ENCODE assay signal across 17 mouse cellular contexts in genomic region chr2:151986958-151987357, GRCm38 (mm10). TPM values are rescaled to one million over a fixed set of nuclear protein-coding genes. Genes with fewer than 3 reads are reported as not detected.
DNase-seq lines count a peak whose midpoint lies in the region; TF ChIP-seq lines count a peak whose summit lies in the region.
"Had no signal": no experiment of that assay in that cellular context is flagged by ENCODE, and none has a peak within 500 bp of the region (broad histone marks: within the 10 kb centered on the region; RNA-seq: fewer than 3 reads in every experiment).

No protein-coding gene starts in this region.

- TF ChIP-seq RAD21 in MEL (IDR thresholded peaks at IDR 0.05; ENCODE audit: low read depth, low read length): no peak

- no peak overlapping the region for H3K4me3 ChIP-seq in testis, adult 2 months (ENCODE audit: control insufficient read depth, low read depth, low read length)
- no peak overlapping the region for H3K4me3 ChIP-seq in MEL (ENCODE audit: control insufficient read depth in 1 of 2, insufficient read depth in 1 of 2, low read depth in 2 of 2, low read length in 2 of 2)

- peak in 1 of 2 experiments; percentile 48; a peak in 1 of 4 replicates for TF ChIP-seq EP300 in MEL (IDR thresholded peaks at IDR 0.05; ENCODE audit: low read depth in 1 of 2, low read length in 2 of 2)

- H3K9ac ChIP-seq in MEL (ENCODE audit: control insufficient read depth, low read depth, low read length, poor library complexity, severe bottlenecking): no peak overlapping the region

- TF ChIP-seq CTCF in testis, adult 2 months (IDR thresholded peaks at IDR 0.05; ENCODE audit: control insufficient read depth, insufficient read depth, insufficient replicate concordance, low read depth, low read length): no peak
- TF ChIP-seq CTCF in MEL (IDR thresholded peaks at IDR 0.05 in 2 of 3, conservative IDR thresholded peaks at IDR 0.05 in 1 of 3; ENCODE audit: control insufficient read depth in 1 of 3, insufficient read depth in 1 of 3, low read depth in 2 of 3, low read length in 3 of 3, poor library complexity in 1 of 3, severe bottlenecking in 1 of 3): no peak

- H3K79me2 ChIP-seq in MEL (ENCODE audit: control insufficient read depth, insufficient read depth, low read length, poor library complexity): no peaks in the 10 kb centered on the region

- no peak for TF ChIP-seq POLR2A in testis, adult 2 months (IDR thresholded peaks at IDR 0.05; ENCODE audit: control insufficient read depth, low read depth, low read length)
- TF ChIP-seq POLR2A in MEL (IDR thresholded peaks at IDR 0.05; ENCODE audit: control insufficient read depth in 1 of 2, insufficient read depth in 1 of 2, low read depth in 1 of 2, low read length in 2 of 2, poor library complexity in 1 of 2): no peak

- H3K36me3 ChIP-seq in testis, adult 2 months (ENCODE audit: control insufficient read depth, insufficient read depth, low read length): no peaks in the 10 kb centered on the region
- H3K36me3 ChIP-seq in MEL (ENCODE audit: control insufficient read depth in 1 of 2, insufficient read depth in 2 of 2, low read length in 2 of 2): no peaks in the 10 kb centered on the region
- H3K36me3 ChIP-seq: G1E had no signal

- no peak for DNase-seq in testis, postnatal 10 days (ENCODE audit: low spot score)
- DNase-seq in MEL (ENCODE audit: low read depth, low spot score): peak; percentile 45
- no peak for DNase-seq in yolk sac, embryonic 10.5 days (ENCODE audit: low spot score)
- DNase-seq: adrenal gland, adult 2 months; adrenal gland, adult 8-10 months; adrenal gland, postnatal 10 days; adrenal gland, postnatal 14 days; adrenal gland, postnatal 25 days; adrenal gland, postnatal 36 days; B cell, adult 2 months; cerebellum, adult 11 months; cerebellum, adult 11-12 months; cerebellum, adult 18-20 months; cerebellum, adult 2 months had no signal

- H3K4me1 ChIP-seq in testis, adult 2 months (ENCODE audit: control insufficient read depth, insufficient read depth, low read length): peaks cover 2% of the 10 kb centered on the region; the same call in 1 of the 2 replicates
- H3K4me1 ChIP-seq in MEL (ENCODE audit: control insufficient read depth in 1 of 2, insufficient read depth in 2 of 2, low read length in 2 of 2): no peaks in the 10 kb centered on the region

- no peaks in the 10 kb centered on the region for H3K27me3 ChIP-seq in testis, adult 2 months (ENCODE audit: control insufficient read depth, insufficient read depth, low read length)
- H3K27me3 ChIP-seq in MEL (ENCODE audit: control insufficient read depth in 1 of 2, insufficient read depth in 2 of 2, low read length in 2 of 2): peaks cover 10 to 15% of the 10 kb centered on the region in 2 experiments
- H3K27me3 ChIP-seq: Patski had no signal

- H3K9me3 ChIP-seq in MEL (replicated peaks; ENCODE audit: insufficient read depth, low read length): no peaks in the 10 kb centered on the region
- H3K9me3 ChIP-seq: G1E had no signal

- H3K27ac ChIP-seq in testis, adult 2 months (ENCODE audit: control insufficient read depth, insufficient read depth, low read depth, low read length): peak overlapping the region; percentile 32; the same call in 1 of the 2 replicates
- no peak overlapping the region for H3K27ac ChIP-seq in MEL (ENCODE audit: control insufficient read depth, low read depth, low read length)

TF ChIP-seq in MEL, 35 proteins besides CTCF, POLR2A, EP300 and RAD21:
- TF ChIP-seq MAZ (IDR thresholded peaks at IDR 0.05; ENCODE audit: low read depth, low read length) (no peak), GATA1 (IDR thresholded peaks at IDR 0.05; ENCODE audit: low read depth, low read length) (peak; percentile 63), ZC3H11A (IDR thresholded peaks at IDR 0.05; ENCODE audit: low read depth, low read length) (no peak), KAT2A (conservative IDR thresholded peaks at IDR 0.05; ENCODE audit: low read depth, low read length) (no peak), MAX (IDR thresholded peaks at IDR 0.05; ENCODE audit: low read length) (no peak), CHD2 (IDR thresholded peaks at IDR 0.05; ENCODE audit: low read length) (no peak), TCF12 (IDR thresholded peaks at IDR 0.05; ENCODE audit: low read depth, low read length) (peak; percentile 86), RCOR1 (IDR thresholded peaks at IDR 0.05; ENCODE audit: low read depth, low read length) (peak; percentile 99), TAL1 (IDR thresholded peaks at IDR 0.05; ENCODE audit: low read length) (peak; percentile 53), MXI1 (IDR thresholded peaks at IDR 0.05; ENCODE audit: low read depth, low read length) (peak; percentile 37; the same call in 1 of the 2 replicates), BHLHE40 (IDR thresholded peaks at IDR 0.05; ENCODE audit: borderline replicate concordance, low read depth, low read length) (no peak)

RNA-seq across cellular contexts. Expression of gene Fam110a, which starts 6.9 kb away (rescaled TPM):
- polyA plus RNA-seq in testis, adult 2 months (2012; rRNA removed): 175 and 190 TPM in 2 replicates
- total RNA-seq in MEL (2012; rRNA removed): 5.7 TPM in 2 replicates
- 10 to 100 TPM in 1 of 2 experiments, not detected in 1; 10.8 TPM for polyA plus RNA-seq in MEL (2012; ENCODE audit: insufficient read depth in 1 of 2, insufficient read length in 2 of 2, low read depth in 1 of 2, low replicate concordance in 2 of 2, missing spikeins in 1 of 2)

RNA-seq across cellular contexts. Expression of gene Slc52a3, which starts 9.4 kb away (rescaled TPM):
- 37.6 and 52.4 TPM in 2 replicates for polyA plus RNA-seq in testis, adult 2 months (2012; rRNA removed)
- 11.1 and 14.8 TPM in 2 replicates for total RNA-seq in MEL (2012; rRNA removed)
- 10 to 100 TPM in 1 of 2 experiments, not detected in 1; 17.0 TPM for polyA plus RNA-seq in MEL (2012; ENCODE audit: insufficient read depth in 1 of 2, insufficient read length in 2 of 2, low read depth in 1 of 2, low replicate concordance in 2 of 2, missing spikeins in 1 of 2)

Comparison
In these comparisons a context has a peak if more than half of its experiments do, and no peak if none do; other contexts are left out.
1. RNA of gene Fam110a, which starts 6.9 kb away (polyA plus RNA-seq): 175 to 190 TPM in testis, adult 2 months; 10.8 TPM in MEL; every median in the first group is over 10 times any median in the second.